Mouse (Mus musculus) hindbrain, embryonic 11.5 days (tissue): ENCODE measurements around the gene Ubap1l. TPM values are rescaled to one million over a fixed set of nuclear protein-coding genes. Genes with fewer than 3 reads are reported as not detected.

Experiments used
- ATAC-seq: fragments of 200-750 bp; cut with Nextera tagmentation; 2 replicates; pipeline ENCODE4 v1.8.0; 2017; ENCODE audit warnings: mild to moderate bottlenecking, moderate TSS enrichment, moderate library complexity; ENCODE audit not compliant: low FRiP score
- DNase-seq: peaks from one replicate; pipeline ENCODE4 v3.0.0-alpha.2; 2015; ENCODE audit warnings: low spot score
- H3K27ac ChIP-seq: fragments of 300-500 bp; sonication (generic); 2 replicates; pipeline ENCODE4 v1.5.1; 2014; ENCODE audit warnings: mild to moderate bottlenecking, low read depth, low read length
- H3K27me3 ChIP-seq: fragments of 300-500 bp; sonication (generic); 2 replicates; pipeline ENCODE4 v1.6.1; 2014; ENCODE audit warnings: mild to moderate bottlenecking, low read length, moderate library complexity, mixed read lengths; ENCODE audit not compliant: control insufficient read depth, insufficient read depth
- H3K36me3 ChIP-seq: fragments of 300-500 bp; sonication (generic); 2 replicates; pipeline ENCODE4 v1.6.1; 2014; ENCODE audit warnings: mild to moderate bottlenecking, low read length, moderate library complexity, mixed read lengths; ENCODE audit not compliant: control insufficient read depth, insufficient read depth
- H3K4me1 ChIP-seq: fragments of 300-500 bp; sonication (generic); replicated peaks from 2 replicates; pipeline ENCODE4 v1.6.1; 2014; ENCODE audit warnings: low read length, mixed read lengths; ENCODE audit not compliant: control insufficient read depth, insufficient read depth
- H3K4me2 ChIP-seq: fragments of 300-500 bp; sonication (generic); replicated peaks from 2 replicates; pipeline ENCODE4 v1.6.1; 2014; ENCODE audit warnings: mild to moderate bottlenecking, low read depth, low read length
- H3K4me3 ChIP-seq: fragments of 300-500 bp; sonication (generic); 2 replicates; pipeline ENCODE4 v1.5.1; 2014; ENCODE audit warnings: low read depth, low read length
- H3K9ac ChIP-seq: fragments of 300-500 bp; sonication (generic); 2 replicates; pipeline ENCODE4 v1.6.1; 2014; ENCODE audit warnings: low read depth, low read length
- H3K9me3 ChIP-seq: fragments of 300-500 bp; sonication (generic); 2 replicates; pipeline ENCODE4 v1.6.1; 2016; ENCODE audit warnings: low read length; ENCODE audit not compliant: control insufficient read depth
- WGBS: fragments of 180-500 bp; shearing (Covaris S2); extraction: QIAGEN DNeasy Blood & Tissue Kit; methylation state at CpG from one replicate; pipeline ENCODE4 v1.1.7; 2014; 5-methylcytosine and 5-hydroxymethylcytosine counted together
- polyA plus RNA-seq: library from polyadenylated mRNA; unstranded; fragments of >200 nt; fragmentation: Nextera tagmentation; extraction: Ambion mirVana; gene quantifications from 2 replicates; pipeline ENCODE4 v1.2.1, GENCODE M21; 2014

Gene Ubap1l
- polyA plus RNA-seq, 1 experiment from 2014 or later, result 1.6 TPM

DNA sequence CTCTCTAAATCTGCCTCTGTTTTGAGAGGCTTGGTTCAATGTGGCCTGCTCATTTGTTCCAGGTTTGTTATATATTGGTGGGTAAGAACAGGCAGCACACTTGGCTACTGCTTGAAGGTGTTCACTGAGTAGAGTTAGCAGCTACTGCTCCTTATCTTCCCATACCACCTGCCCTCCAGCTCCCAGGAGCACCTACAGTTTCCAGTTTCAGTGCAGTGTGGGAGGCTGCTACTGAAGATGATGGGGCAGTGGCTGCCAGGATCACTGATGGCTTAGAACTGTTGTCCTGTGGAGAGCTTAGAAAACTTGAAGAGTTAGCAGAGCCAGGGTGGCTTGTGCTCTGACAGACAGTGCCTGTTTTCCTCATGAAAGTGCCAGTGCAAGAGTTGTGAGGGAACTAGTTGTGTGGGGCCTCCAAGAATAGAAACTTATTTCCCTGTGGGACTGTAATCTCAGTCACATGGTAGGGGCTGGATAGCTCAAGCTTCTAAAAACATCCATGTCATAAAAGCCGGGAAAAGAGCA, 1.8 kb upstream of the Ubap1l start:
- DNase-seq (no peak), ATAC-seq (no peak)
- H3K4me3 ChIP-seq, result no peak overlapping the region
- H3K9ac ChIP-seq, result no peak overlapping the region
- peaks cover 8% of the 10 kb centered on the region; the same call in 1 of the 2 replicates for H3K36me3 ChIP-seq
- no peak overlapping the region for H3K27ac ChIP-seq
- H3K4me1 ChIP-seq, result no peaks in the 10 kb centered on the region
- H3K4me2 ChIP-seq, result no peak overlapping the region
- H3K27me3 ChIP-seq, result no peaks in the 10 kb centered on the region
- no peaks in the 10 kb centered on the region for H3K9me3 ChIP-seq
- WGBS, result 93% methylated on average over 1 of the region's 1 CpGs

DNA sequence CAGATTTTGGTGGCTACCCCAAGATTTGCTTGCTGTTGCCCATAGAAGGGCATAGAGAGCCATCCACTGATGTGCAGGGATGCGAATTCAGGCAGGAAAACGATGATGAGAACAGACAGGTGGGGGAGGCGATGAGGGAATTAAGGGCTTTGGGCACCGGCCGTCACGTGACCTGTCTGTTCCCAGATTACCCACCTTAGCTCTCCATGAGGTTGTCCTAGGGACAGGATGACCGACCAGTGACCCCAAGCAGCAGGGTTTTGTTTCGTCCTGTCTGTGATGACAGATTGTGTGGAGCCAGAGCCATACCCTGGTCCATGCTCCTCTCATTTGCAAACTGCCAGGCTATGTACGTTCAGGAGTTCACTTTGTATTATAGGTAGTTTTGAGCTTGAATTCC, 2.8 kb downstream of the Ubap1l start:
- WGBS, result 57% methylated on average over 9 of the region's 9 CpGs
- Histone ChIP-seq H3K9ac (no peak overlapping the region), H3K27me3 (no peaks in the 10 kb centered on the region), H3K27ac (no peak overlapping the region), H3K4me2 (no peak overlapping the region), H3K4me1 (no peaks in the 10 kb centered on the region), H3K36me3 (peaks cover 2% of the 10 kb centered on the region; the same call in 1 of the 2 replicates), H3K9me3 (no peaks in the 10 kb centered on the region), H3K4me3 (no peak overlapping the region)
- DNase-seq, result no peak
- no peak for ATAC-seq

- no peaks in the 10 kb centered on the region for H3K4me1 ChIP-seq
- no peaks in the 10 kb centered on the region for H3K9me3 ChIP-seq
- H3K36me3 ChIP-seq, result no peaks in the 10 kb centered on the region
- H3K4me2 ChIP-seq, result no peak overlapping the region
- H3K4me3 ChIP-seq, result no peak overlapping the region
- DNase-seq (no peak), ATAC-seq (no peak)
- no peak overlapping the region for H3K27ac ChIP-seq
- no peaks in the 10 kb centered on the region for H3K27me3 ChIP-seq
- H3K9ac ChIP-seq, result no peak overlapping the region
- WGBS, result 92% methylated on average over 7 of the region's 7 CpGs
These were observed 4.9 kb downstream of the Ubap1l start for GRCm38 (mm10) chr9:65365721-65366120.

DNA sequence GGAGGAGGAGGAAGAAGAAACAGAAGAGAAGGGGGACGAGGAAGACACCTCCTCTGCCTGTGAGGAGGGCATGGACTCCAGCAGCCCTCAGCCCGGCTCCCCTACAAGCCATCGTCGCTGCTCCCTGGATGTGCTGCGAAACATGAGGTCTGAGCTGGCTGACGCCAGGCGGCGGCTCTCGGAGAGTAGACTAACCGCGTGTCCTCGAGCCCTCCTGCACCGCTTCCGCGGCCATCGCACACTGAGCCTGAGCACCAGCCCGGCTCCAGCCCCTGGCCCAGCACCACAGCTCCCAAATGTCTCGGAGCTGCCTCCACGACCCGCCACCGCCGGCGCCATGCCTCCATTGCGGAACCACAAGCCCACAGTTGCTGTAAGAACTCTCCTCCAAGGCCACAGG, 10.9 kb downstream of the Ubap1l start:
- no peaks in the 10 kb centered on the region for H3K9me3 ChIP-seq
- H3K4me2 ChIP-seq, result no peak overlapping the region
- H3K27me3 ChIP-seq, result no peaks in the 10 kb centered on the region
- H3K4me1 ChIP-seq, result no peaks in the 10 kb centered on the region
- H3K27ac ChIP-seq, result no peak overlapping the region
- no peak for ATAC-seq
- H3K36me3 ChIP-seq, result no peaks in the 10 kb centered on the region
- 78% methylated on average over 24 of the region's 24 CpGs for WGBS
- no peak overlapping the region for H3K4me3 ChIP-seq
- no peak for DNase-seq
- H3K9ac ChIP-seq, result no peak overlapping the region

- H3K27ac ChIP-seq, result no peak overlapping the region
- no peak overlapping the region for H3K9ac ChIP-seq
- H3K9me3 ChIP-seq, result no peaks in the 10 kb centered on the region
- H3K36me3 ChIP-seq, result no peaks in the 10 kb centered on the region
- no peaks in the 10 kb centered on the region for H3K27me3 ChIP-seq
- no peaks in the 10 kb centered on the region for H3K4me1 ChIP-seq
- 77% methylated on average over 4 of the region's 4 CpGs for WGBS
- ATAC-seq (no peak), DNase-seq (no peak)
- no peak overlapping the region for H3K4me3 ChIP-seq
- H3K4me2 ChIP-seq, result no peak overlapping the region
These were observed 11.6 kb downstream of the Ubap1l start for GRCm38 (mm10) chr9:65372449-65372848.

DNA sequence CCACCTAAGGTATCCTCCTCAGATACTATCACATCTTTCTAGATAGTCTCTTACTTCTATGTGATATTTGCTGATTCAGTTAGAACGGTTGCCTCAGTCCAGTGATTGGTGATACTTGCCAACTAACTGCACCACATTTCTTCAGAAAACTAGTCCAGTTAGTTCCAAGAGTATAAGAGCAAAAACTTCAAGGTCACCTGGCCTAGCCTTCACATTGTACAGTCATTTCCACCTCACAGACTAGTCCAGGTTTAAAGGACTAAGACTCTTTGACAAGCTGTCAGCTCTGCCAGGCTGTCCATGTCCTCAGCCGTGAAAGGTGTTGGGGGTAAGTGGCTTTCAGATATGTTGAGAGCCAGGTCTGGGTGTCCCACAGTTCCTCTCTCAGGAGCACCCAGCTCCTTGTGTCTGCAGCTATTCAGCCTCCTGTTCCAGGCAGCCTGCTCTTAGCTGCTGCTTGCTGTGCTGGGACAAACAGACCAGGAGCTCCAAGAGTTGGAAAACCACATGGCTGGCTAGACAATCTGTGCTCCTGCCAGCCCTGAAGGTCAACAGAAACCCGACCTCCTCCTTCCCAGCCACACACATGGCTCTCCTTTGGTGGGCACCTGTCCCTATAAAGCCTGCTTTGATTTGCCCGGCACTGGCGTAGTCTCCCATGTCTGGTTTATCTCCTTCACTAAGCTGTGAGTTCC, 13.8 kb downstream of the Ubap1l start:
- Histone ChIP-seq H3K4me3 (no peak overlapping the region), H3K4me1 (no peaks in the 10 kb centered on the region), H3K4me2 (no peak overlapping the region), H3K9me3 (no peaks in the 10 kb centered on the region), H3K36me3 (no peaks in the 10 kb centered on the region), H3K27me3 (no peaks in the 10 kb centered on the region), H3K27ac (no peak overlapping the region), H3K9ac (no peak overlapping the region)
- 86% methylated on average over 5 of the region's 5 CpGs for WGBS
- no peak for ATAC-seq
- DNase-seq, result no peak

- Histone ChIP-seq H3K4me1 (no peaks in the 10 kb centered on the region), H3K9ac (no peak overlapping the region), H3K4me2 (no peak overlapping the region), H3K27ac (no peak overlapping the region), H3K36me3 (no peaks in the 10 kb centered on the region), H3K9me3 (no peaks in the 10 kb centered on the region), H3K4me3 (no peak overlapping the region), H3K27me3 (no peaks in the 10 kb centered on the region)
- 89% methylated on average over 9 of the region's 9 CpGs for WGBS
- DNase-seq (no peak), ATAC-seq (no peak)
These were observed 14.5 kb downstream of the Ubap1l start for GRCm38 (mm10) chr9:65375163-65375934.

DNA sequence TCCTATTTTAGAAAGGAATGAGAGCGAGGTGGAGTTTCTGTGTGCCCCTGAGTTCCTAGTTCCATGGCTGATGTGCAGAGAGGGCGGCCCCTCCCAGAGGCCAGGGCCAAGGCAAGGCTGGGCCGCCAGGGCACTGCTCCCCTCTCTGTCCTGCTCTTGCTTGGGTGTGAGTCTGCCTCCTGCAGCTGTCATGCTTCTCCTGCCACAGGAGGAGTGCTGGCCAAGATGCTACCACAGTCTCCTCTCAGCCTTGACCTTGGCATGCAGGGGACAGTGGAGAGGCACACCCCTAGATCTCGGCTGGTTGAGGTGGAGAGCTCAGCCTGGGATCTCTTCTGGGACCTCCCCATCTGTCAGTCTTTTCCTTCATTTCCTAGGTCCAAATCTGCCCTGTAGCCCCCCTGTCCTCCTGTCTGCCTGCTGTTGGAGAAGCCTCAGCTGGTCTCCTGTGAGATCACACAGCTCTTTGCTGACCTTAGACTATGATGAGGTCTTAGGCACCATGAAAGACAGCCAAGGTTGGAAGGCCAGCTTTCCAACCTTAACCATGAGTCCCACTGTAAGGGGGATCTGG, 20.3 kb downstream of the Ubap1l start:
- Histone ChIP-seq H3K4me1 (no peaks in the 10 kb centered on the region), H3K27ac (no peak overlapping the region), H3K36me3 (no peaks in the 10 kb centered on the region), H3K9ac (no peak overlapping the region), H3K27me3 (no peaks in the 10 kb centered on the region), H3K9me3 (no peaks in the 10 kb centered on the region), H3K4me2 (no peak overlapping the region), H3K4me3 (no peak overlapping the region)
- ATAC-seq, result no peak
- no peak for DNase-seq
- 74% methylated on average over 4 of the region's 4 CpGs for WGBS
